Mouse (Mus musculus): Measurements from ENCODE around the gene Lrguk.

Gene Lrguk

DNA sequence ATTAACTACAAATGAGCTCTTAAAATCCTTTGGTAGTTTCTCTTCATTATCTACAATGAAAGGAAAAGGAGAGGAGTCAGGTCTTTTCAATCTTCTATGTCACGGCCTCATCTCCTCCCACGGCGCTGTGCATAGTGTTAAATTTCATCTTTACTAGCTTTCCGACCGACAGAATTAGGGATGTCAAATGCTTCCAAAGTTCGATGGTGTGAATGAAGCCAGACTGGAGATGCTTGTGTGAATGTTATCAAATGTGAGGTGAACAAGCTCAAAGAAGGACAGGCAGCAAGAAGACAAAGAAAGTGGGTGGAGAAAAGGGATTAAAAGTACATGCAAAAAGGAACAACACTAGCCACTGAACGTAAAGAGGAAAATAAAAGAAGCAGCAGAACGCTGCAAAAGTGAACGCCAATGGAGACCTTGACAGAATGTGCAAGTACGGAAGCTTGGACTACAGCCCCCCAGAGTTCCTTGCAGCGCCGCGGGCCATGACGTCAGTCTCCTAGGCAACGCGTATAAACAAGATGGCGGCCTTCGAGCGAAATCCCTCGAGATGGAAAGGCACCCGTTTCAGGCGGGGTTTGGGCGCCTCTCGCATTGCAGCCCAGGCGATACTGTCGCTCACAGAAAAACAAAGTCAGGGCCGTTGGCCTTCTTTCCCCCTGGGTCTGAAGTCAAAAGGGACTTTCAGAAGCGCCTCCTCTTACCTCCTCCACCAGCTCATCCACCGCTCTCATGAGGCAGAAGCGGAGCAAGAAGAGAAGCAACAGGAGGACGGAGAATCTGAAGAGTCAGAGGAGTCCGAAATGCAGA, at the start of gene Lrguk:
Lrguk (plus strand) TSS at position 516 of the 813 bp plus-strand sequence.
- peak; percentile 92 for DNase-seq

DNA sequence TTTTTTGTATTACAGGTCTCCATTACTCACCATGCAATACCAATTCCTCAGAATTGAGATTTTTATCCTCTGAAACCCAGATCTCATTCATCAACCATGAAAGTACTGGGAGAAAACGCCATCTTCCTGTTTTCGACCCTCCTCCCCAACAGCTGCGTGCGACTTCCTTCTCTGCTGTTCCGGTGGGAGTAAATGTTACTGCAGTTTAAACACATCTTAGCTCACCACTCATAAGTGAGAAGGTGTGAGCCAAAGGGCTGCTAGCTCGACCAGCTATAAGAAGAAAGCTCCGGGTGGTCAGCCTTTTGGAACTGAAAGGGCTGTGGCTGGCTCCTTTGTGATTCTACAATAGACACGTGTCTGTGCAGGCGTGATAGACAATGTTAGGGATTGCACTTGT, 46.5 kb upstream of the Lrguk start:
- peak; percentile 54 for DNase-seq

DNA sequence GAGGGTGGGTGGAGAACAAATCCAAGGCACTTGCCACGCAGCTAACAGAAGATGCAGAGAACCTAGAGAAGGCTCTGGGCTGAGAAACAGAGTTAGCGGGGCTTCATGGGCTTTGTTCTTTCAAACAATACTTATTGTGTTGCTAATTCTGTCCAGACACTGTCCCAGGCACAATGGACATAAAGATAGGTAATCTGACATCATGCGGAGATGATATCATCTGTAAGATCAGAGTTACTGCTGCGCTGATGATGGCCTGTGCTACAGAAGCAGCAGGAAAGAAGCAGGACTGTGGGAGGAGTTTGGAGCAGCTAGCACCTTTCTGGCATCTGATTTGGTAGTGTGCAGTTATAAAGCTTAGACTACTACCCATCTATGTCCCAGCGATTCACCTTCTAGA, 42.1 kb upstream of the Lrguk start:
- no peak for DNase-seq

DNA sequence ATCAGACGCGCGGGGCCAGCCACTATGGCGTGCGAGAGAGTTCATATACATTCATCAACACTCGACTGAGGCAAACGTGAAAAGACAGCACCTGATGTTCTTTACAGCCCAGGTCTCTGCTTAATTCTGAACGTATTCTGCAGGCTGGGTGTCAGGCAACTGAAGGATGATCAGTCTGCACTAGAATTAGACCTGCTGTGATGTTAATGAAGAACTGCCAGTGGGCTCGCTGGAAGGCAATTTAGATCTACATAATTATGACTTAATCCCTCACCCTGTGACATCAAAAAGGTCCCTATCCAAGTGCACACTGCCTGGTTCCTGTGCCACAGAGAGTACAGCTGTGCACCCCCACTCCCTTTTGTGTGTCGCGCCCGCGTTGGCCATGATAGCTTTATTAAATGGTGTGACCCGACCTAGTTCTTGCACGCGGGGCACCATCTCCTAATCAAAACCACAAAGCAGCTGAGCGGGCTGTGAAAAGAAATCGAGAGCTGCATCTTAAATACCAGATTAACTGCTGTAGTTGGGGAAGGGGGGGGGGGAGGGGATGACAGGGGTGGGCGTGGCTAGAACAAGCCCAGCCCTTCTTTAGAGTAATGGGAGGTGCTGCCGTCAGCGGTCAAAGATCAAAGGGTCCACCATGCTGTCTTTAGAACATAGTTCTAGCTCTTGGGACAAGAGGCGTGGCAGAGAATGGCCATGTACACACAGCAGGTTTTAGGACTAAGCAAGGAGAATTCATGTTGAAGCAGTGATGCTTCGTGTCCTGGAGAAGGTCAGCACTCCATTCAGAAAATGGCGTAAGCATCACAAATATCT, 36.8 kb upstream of the Lrguk start:
- no peak for DNase-seq

DNA sequence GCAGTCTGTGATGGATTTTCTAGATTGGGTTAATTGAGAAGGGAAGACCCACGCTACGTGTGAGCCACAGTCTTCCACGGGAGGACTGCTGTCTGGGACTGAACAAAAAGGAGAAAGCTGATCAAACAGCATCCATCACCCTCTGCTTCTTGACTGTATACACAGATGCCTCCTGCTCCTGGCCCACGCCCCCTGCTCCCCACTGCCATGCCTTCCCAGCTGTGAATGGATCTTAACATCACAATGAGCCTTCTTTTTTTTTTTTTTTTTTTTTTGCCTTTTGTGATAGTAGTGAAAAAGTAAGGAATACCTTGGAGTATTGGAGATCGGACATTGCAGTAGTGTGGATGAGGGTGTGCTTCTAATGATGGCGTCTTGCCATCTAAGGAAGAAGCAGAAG, 35.4 kb upstream of the Lrguk start:
- DNase-seq = no peak

DNA sequence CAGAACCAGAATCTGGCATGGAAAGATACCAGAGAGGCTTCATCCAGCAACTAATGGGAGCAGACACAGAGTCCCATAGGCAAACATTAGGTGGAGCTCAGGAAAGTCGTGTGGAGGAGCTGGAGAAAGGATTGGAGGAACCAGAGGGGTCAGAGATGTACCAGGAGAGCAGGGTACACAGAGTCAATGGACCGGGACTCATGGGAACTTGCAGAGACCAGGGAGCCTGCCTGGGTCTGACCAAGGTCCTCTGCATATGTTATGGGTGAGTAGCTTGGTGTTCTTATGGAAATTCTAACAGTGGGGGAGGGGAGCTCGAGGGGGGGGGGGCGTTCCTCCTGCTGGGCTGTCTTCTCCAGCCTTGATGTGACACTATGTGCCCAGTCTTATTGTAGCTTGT, 30.7 kb upstream of the Lrguk start:
- DNase-seq = no peak

DNA sequence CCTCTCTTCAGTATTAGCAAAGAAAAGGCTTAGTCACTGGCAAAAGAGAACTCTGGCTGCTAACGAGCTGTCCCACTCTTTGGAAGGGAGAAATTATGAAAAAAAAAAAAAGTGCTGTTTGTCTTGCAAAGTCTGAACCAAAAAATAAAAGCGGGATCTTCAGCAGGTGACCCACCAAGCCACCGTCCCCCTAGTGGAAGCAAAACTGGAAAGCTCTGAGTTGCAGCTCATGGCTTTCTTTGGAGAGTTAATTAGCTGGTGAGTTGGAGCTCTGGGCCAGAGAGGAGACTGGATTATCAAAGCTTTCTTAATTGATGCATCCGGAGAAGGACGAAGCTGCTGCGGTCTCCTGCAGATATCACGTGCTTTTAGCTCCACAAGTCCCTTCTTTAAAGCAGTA, 29.7 kb upstream of the Lrguk start:
- no peak for DNase-seq

DNA sequence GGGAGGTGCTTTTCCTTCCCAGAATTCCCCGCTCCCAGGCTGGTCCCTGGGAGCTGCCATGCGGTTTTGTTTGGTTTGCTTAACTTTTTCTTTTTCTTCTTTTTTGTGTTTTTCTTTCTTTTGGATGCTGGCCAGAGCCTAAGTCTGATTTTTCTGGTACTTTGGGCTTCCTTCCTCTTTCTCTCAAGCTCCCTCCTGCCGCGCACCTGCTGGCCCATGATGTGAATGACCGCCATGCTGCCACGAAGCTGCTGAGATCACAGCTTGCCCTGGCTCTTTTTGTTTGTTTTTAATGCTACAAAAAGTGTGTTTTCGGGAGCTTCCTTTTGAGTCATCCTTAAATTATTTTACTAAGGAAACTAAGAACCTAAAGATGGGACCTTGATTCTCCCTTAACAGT, 28.6 kb upstream of the Lrguk start:
- no peak for DNase-seq

DNA sequence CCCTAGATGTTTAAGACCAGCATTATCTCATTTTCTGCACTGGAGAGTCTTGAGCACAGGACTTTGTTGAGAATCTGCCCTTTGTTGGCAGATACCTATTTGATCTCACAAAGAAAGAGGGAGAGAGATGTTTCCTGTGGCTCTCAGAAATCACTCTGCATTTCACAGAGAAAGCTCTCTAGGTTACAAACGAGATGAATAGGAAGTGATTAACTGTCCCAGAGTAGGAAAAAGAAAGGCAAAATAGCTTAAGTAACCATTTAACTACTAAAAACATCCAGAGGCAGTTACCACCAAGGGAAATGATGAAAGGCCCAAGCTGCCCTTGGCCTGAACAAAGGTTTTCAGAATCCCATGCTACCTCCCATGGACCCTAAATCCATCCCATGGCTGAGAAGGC, 26.2 kb upstream of the Lrguk start:
- DNase-seq = no peak

DNA sequence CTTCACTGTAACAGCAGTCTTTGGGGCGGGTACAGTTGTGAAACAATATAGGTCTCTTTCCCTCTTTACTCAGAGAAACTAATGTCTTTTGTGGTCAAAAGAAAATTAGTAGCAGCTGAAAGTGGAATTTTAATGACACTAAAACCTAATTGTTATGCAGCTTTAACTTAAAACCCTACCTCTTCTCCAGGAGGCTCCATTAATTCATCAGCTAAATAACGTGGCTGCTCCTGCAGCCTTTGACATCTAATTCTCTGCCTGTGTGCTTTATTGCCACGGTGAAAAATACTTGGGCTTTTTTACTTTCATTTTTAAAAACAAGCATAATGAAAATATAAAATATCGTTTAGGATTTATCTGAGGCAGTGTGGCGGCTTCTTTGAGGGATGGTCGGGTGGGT, 15.8 kb upstream of the Lrguk start:
- DNase-seq = no peak

DNA sequence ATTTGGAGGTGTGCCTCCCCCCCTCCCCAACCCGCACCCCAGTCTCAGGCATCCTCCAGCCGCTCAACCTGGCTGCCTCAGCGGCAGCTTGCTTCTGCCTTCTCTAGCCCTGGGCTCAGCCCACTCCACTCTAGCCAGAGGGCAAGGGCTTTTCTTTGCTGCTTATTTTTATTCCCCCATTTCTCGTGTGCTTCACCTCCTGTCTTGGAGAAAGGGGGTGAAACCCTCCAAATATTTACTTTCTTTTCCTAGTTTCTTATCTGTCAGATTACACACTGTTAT, 439 bp downstream of the Lrguk start:
- no peak for DNase-seq

DNA sequence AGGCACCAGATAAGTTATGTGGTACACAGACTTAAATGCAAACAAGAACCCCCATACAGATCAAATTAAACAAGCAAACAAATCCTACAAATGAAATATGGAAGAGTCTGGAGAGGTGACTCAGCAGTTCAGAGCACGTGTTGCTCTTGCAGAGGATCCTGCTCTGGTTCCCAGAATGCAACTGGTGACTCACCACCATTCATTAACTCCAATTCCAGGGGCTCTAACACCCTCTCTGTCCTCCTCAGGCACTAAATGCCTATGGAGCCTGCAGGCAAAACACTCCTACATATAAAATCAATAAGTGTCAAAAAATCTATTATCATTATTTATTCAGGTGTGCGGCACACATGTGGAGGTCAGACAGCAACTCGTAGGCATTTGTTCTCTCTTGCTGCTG, 4.8 kb downstream of the Lrguk start:
- no peak for DNase-seq

DNA sequence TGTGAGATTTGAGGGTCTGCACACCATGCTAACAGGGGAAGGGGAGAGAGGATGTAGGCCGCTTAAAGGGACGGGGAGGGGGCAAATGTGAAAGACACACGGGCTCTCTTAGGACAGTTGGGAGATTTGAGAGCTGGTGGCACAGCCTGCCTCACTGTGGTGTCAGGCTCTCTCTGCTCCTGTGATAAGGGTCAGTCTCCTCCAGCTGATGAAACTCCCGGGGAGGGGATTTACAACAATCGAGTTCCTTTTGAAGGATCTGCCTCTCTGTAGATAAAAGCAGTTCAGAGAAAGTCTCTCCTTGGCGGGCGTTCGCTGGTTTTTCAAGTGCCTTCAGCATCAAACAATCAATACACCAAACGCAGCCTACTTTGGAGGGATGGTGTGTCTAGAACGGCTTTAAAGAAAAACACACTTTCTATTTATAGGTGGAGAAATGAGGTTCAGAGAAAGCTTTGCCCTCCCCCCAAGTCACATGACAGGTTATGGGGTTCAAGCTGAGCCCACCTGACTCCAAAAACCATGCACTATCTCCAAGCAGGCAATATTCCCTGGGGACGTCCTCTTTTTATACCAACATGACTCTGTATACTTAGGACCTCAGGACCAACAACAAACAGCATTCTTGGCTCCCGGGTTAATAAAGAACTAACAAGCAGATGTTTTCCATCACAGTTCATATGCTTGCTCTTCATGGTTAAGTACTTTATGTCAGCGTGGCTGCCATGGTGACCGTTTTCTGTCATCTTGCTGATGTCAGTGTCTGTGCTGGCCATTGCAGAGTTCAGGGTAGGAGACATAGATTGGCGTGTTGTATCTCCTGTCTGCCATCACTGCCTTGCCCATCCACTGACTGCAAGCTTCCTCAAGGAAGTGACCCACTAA, 5.6 kb downstream of the Lrguk start:
- no peak for DNase-seq

DNA sequence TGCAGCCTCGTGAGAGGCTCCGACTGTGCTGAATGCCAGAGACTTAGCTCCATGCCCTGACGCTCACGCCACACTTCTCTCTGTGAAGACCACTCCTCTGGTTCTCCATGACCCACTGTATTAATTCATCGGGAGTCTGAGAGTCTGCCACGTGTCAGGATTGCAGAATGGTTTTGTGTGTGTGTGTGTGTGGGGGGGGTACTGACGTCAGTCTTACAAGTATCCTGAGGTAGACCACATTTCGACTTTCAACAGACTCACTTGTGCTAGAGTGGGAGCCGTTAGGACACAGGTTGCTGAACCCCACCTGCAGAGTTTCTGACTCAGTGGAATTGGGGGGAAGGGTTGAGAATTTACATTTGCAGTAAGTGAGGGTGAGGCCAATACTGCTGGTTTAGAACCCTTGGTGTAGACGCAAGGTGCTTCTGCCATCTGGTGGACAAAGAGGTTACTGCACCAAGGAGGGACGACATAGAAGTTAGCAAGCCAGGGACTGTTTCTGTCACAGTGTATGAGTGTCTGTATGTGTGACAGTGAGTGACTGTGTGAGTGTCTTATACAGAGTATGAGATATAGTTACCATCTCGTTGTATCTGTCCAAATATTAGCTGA, 11.5 kb downstream of the Lrguk start:
- peak; percentile 93 for DNase-seq

DNA sequence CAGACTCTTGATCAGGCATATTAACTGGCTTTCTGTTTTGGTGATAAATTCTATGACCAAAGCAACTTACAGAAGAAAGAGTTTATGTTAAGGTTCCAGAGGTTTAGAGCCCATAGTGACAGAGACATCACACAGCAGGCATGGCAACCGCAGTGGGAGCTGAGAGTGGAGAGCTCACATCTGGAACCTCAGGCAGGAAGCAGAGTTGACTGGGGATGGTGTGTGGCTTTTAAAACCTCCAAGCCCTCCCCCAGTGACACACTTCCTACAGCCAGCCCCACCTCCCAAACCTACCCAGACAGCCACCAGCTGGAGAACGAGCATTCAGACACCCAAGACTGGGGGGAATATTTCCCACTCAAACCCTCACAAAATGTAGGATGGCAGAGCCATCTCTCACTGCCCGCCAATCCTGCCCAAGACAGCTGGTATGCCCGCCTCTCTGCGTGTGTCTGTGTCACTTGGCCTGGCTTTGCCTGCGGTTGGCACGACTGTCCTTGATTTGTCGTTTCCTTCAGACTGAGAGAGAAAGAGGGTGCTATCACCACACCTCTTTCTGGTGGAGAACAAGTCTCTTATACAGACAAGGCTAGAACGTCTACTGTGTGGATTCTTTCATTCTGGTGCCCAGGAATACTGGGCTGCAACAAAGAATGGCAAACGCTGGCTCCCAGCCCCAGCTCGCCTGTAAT, 12.5 kb downstream of the Lrguk start:
- peak; percentile 42 for DNase-seq

DNA sequence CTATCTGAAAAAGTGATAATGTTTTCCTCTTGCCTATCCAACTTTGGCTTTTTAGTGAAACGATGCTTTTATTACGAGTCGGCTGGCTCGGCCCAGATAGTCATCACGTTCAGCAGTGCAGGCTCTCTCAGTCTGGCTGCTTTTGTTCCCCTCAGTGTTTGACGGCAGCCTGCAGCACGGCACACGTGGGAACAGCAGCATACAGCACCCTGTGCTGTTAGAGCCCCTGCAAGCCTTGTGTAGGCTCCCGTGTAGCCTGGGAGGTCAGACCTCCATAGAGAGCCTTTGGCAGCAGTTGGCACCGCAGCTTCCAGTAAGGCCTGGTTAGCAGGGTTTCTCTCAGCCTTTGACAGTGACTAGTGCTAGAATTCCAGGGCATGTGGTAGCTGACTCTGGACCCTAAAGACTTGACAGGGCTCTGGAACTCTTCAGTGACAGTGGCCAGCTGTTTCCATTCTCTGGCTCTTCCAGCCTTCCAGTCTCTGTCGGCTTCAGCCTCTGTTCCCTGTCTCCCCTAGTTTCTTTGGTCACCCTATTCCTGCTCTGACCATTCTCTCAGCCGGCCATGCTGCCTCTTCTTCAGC, 15.1 kb downstream of the Lrguk start:
- DNase-seq = no peak

DNA sequence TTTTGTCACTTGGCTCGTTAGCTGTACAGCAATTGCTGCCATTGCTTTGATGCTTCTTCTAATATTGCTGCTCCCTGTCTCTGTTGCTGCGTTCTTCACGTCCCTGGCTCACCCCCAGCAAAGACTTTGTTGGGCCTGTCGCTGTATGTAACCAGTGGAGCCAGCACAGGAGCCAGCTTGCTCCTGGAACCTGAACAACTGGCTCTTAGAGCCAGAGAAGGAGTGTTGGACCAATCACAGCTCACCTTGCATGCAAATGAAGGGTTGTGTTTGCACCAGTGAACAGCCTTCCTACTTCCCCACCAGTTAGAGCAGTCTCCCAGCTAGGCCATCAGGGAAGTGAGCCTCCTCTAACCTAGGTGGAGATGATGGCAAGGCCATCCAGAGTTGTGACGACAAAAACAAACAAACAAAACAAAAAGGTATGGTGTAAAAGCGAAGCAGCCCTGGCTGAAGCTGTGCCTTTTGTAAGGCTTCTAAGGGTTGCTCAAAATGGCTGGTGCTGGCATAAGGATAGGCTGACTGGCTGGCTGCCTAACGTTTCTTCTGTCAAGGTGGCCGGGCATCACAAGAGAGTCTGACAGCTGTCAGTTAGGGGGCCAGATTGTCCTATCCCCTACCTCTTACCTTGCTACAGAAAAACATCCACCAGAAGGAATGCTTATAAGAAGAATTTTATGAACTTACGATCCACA, 15.7 kb downstream of the Lrguk start:
- no peak for DNase-seq

DNA sequence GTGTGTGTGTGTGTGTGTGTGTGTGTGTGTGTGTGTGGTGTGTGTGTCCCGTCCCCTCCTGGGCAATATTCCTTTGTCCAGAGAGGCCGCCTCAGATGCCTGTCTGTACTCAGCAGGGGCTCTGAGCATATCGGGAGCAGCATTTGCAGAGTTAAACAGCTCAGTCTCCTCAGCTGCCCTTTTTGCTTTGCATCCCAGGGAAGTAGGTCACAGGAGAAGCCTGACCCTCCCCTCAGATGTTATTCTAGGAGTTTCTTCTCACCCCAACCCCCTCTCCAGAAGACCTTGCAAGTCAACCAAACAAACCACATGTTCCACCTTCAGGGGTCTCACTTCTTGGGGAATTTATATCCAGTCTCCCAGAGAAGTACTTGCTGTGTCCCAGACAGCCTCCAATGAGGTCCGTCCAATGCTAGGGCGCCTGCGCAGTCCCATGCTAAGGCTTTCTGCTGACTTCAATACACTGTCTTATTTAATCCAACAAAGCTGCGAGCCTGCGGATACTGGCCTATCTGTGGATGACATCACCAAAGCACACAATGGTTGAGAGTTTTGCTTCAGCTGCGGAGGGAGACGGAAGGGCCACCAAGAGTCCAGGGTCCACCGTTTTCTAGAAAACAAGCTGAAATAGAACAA, 17.4 kb downstream of the Lrguk start:
- peak; percentile 44 for DNase-seq

DNA sequence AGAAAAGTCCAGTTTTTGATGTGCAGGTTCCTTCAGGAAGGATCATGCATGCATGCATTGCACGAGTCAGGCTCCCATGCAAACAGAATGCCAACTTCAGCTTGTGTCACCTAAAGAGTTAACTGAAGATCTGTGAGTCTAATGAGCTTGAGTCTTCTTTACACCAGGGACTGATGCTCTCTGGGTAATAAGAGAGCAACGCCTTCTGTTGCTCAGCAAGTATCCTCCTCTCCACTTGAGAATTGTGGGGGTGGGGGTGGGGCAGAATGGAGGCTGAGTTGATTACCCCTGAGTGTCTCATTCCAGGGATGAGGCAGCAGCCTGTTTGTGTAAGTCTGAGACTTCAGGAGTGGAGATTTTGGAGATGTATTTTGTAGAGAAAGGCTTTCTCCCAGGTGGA, 20.2 kb downstream of the Lrguk start:
- DNase-seq = no peak

DNA sequence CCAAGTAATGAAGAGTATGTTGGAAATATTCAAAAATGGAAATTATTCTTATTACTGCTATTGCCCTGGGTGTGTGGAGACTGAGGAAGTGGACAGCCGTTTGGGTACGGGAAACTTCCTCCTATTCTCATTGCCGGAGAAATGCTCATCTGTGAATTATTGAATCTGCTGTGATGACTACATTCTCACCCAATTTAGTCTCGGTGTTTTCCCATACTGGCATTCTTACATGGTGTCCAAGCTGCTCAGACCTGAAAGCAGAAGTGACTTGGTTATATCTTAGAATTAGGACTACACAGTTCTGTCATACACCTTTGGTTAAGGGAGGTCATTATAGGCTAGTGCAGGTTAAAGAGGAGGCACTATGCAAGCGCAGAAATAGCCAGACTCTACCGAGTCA, 30.5 kb downstream of the Lrguk start:
- DNase-seq = no peak

DNA sequence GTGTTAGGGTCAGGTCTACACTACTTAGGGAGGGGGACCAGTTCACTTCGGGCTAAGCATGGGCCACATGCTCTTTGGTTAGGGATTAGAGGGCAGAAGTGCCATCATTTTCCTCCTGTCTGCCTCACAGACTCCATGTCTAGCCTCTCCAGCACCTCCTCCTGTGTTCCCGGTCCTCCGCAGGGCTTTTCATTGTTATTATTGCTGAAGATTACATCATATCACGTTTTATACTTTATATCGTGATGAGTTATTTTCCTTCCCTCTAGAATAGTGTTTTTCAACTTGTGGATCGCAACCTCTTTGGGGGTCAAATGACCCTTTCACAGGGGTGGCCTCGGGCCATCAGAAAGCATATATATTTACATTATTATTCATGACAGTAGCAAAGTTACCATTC, 37.5 kb downstream of the Lrguk start:
- DNase-seq = no peak

All from thymus, postnatal 14 days (tissue).